Mouse (Mus musculus): ENCODE results near the gene Fcgr4. TPM values are rescaled to one million over a fixed set of nuclear protein-coding genes. Genes with fewer than 3 reads are reported as not detected.
A peak's percentile ranks its signal among the peaks of the same experiment; 100 is the strongest.

The Fcgr4 gene
- polyA plus RNA-seq, 1 experiment from 2014 or later, result 1.5 TPM

DNA sequence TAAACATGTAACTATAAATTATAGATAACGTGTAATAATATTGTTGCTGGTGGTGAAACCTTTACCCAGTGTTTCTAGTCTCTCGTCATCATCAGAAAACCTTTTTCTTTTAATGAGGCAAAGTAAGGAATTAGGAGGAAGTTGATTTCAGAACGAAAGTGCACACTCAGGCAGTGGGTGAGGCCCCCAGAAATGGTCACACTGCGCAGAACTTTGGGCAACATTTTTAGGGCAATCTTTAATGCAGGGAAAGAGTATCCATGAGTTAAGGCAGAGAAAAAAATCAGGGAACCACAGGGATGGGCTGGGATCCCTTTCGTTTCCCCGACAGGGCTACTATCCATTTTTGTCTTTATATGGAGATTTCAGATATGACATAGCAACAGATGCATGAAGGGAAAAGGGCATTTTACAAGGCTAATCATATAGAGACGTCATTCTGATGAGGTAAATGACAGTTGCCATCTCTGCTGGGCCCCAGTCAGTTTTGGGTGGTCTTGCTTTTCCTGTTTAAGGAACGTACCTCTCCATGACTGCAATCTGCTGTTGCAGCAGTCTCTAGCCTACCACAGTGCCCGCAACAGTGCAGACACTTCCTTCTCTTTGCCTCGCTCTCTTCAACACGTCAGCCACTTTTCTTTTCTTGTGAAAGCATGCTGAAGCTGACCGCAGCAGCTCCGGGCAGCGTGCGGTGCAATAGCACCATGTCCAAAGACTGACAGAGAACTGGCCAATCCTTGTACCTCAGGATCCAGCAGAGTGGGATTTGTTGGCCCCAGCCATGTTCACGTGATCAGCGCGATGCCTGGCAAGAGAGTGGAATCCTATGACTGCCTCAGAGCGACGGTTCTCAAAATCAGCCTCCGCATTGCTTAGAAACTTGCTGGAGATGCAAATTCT is 20.7 kb upstream of the Fcgr4 start:
- Histone ChIP-seq H3K27me3 (ENCODE audit: control insufficient read depth, insufficient read depth, low read length) (no peaks in the 10 kb centered on the region), H3K9ac (replicated peaks; ENCODE audit: low read length) (no peak overlapping the region), H3K4me2 (ENCODE audit: low read length) (peak overlapping the region; percentile 5; the same call in 1 of the 2 replicates), H3K27ac (replicated peaks; ENCODE audit: low read depth, low read length) (no peak overlapping the region), H3K4me1 (ENCODE audit: control insufficient read depth, insufficient read depth, low read length) (no peaks in the 10 kb centered on the region), H3K4me3 (replicated peaks; ENCODE audit: low read depth, low read length) (no peak overlapping the region), H3K36me3 (ENCODE audit: control insufficient read depth, insufficient read depth, low read length) (no peaks in the 10 kb centered on the region), H3K9me3 (ENCODE audit: control insufficient read depth, low read length) (no peaks in the 10 kb centered on the region)
- no peak for ATAC-seq (ENCODE audit: low FRiP score, low TSS enrichment)
- DNase-seq, result peak; percentile 28
- WGBS, result 64% methylated on average over 21 of the region's 21 CpGs

DNA sequence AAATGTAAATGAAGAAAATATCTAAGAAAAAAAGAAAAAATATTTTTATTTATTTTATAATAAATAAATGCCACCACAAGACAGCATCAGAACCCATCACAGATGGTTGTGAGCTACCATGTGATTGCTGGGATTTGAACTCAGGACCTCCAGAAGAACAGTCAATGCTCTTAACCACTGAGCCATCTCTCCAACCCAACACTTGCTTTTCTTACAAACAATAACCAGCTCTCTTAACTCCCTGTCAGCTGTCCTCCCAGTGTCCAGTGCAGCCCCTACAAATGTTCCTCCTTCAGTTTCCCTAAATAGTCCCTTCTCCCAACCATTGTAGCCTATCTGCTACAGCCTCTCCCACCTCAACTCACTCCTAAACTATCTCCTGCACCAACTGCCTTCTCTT is 18.9 kb upstream of the Fcgr4 start:
- no peak overlapping the region for H3K4me3 ChIP-seq (replicated peaks; ENCODE audit: low read depth, low read length)
- no peak overlapping the region for H3K4me2 ChIP-seq (ENCODE audit: low read length)
- no peaks in the 10 kb centered on the region for H3K36me3 ChIP-seq (ENCODE audit: control insufficient read depth, insufficient read depth, low read length)
- H3K4me1 ChIP-seq (ENCODE audit: control insufficient read depth, insufficient read depth, low read length), result no peaks in the 10 kb centered on the region
- H3K27ac ChIP-seq (replicated peaks; ENCODE audit: low read depth, low read length), result no peak overlapping the region
- DNase-seq (no peak), ATAC-seq (ENCODE audit: low FRiP score, low TSS enrichment) (no peak)
- no peaks in the 10 kb centered on the region for H3K9me3 ChIP-seq (ENCODE audit: control insufficient read depth, low read length)
- H3K27me3 ChIP-seq (ENCODE audit: control insufficient read depth, insufficient read depth, low read length), result no peaks in the 10 kb centered on the region
- H3K9ac ChIP-seq (replicated peaks; ENCODE audit: low read length), result no peak overlapping the region

DNA sequence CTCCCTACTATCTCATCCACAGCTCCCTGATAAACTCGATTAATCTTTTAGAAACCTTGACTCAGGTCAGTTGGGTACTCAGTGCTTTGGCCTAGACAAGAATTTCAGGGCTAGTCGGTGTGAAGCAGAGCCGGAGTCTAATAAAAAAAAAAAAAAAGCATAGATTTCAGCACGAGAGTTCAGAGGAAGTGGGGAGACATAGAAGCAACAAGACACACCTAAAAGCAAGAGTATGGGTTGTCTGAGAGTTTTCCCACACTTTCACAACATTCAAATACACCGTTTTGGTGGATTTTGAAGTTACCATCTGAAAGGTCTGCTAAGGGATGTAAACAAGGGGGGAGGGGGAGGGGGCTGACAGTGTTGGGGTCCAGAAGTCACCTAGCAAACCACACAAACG is 13.6 kb upstream of the Fcgr4 start:
- no peak for ATAC-seq (ENCODE audit: low FRiP score, low TSS enrichment)
- WGBS, result 78% methylated on average over 6 of the region's 6 CpGs

DNA sequence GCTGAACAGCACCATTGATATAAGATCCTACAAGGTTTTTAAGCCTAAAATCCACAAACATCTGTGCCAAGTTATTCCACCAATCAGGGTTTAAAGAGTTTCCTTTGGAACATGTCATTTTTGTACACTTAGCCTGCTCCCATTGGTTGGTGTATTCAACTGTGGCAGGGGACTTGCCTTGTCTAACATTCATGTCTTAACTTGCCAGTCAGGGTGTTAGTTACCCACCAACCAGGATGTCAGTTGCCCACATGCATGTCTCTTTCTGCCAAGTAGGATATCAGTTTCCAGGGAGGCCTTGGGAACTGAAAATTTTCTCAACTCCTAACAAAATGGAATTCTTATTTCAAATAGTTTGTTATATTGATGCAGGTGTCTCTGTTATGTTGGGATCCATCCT is 13.1 kb upstream of the Fcgr4 start:
- no peaks in the 10 kb centered on the region for H3K9me3 ChIP-seq (ENCODE audit: control insufficient read depth, low read length)
- H3K36me3 ChIP-seq (ENCODE audit: control insufficient read depth, insufficient read depth, low read length), result no peaks in the 10 kb centered on the region
- H3K4me2 ChIP-seq (ENCODE audit: low read length), result no peak overlapping the region
- DNase-seq, result no peak
- H3K27ac ChIP-seq (replicated peaks; ENCODE audit: low read depth, low read length), result no peak overlapping the region
- H3K4me1 ChIP-seq (ENCODE audit: control insufficient read depth, insufficient read depth, low read length), result no peaks in the 10 kb centered on the region
- ATAC-seq (ENCODE audit: low FRiP score, low TSS enrichment), result no peak
- H3K9ac ChIP-seq (replicated peaks; ENCODE audit: low read length), result no peak overlapping the region
- H3K4me3 ChIP-seq (replicated peaks; ENCODE audit: low read depth, low read length), result no peak overlapping the region
- H3K27me3 ChIP-seq (ENCODE audit: control insufficient read depth, insufficient read depth, low read length), result no peaks in the 10 kb centered on the region

More for the DNA sequence above, 13.6 kb upstream of the Fcgr4 start:
- H3K27ac ChIP-seq (replicated peaks; ENCODE audit: low read depth, low read length), result no peak overlapping the region
- no peaks in the 10 kb centered on the region for H3K36me3 ChIP-seq (ENCODE audit: control insufficient read depth, insufficient read depth, low read length)
- no peak overlapping the region for H3K9ac ChIP-seq (replicated peaks; ENCODE audit: low read length)
- no peaks in the 10 kb centered on the region for H3K4me1 ChIP-seq (ENCODE audit: control insufficient read depth, insufficient read depth, low read length)
- no peaks in the 10 kb centered on the region for H3K27me3 ChIP-seq (ENCODE audit: control insufficient read depth, insufficient read depth, low read length)
- no peaks in the 10 kb centered on the region for H3K9me3 ChIP-seq (ENCODE audit: control insufficient read depth, low read length)
- no peak overlapping the region for H3K4me3 ChIP-seq (replicated peaks; ENCODE audit: low read depth, low read length)
- no peak overlapping the region for H3K4me2 ChIP-seq (ENCODE audit: low read length)
- no peak for DNase-seq

DNA sequence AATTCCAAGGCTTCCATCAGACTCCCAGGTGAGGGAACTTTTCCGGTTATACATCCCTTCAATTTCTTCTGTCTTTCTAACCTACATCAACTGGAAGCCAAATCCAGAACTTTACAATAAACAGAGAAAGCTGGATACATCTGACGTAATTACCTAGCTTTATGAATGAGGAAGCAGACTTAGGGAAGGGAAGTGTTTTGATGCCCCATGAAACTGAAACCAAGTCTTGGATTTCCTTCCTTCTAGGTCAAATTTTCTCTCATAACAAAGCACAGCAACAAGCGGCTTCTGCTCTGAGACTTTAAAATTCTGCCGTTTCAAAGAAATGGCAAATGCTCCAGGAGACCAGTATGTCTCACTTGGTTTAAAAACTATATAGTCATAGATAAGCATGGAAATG is 12.4 kb upstream of the Fcgr4 start:
- ATAC-seq (ENCODE audit: low FRiP score, low TSS enrichment), result no peak

DNA sequence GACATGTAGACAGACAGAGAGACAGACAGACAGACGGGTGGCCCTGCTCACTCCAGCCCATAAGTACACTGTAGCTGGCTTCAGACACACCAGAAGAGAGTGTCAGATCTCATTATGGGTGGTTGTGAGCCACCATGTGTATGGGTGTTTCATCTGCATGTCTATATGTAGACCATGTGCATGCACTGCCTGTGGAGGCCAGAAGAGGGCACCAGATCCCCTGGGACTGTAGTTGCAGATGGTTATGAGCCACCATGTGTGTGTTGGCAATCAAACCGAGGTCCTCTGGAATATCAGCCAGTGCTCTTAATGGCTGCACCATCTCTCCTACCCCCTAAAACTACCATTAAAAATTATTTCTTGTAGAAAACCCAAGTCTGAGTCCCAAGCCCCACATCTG is 11.8 kb upstream of the Fcgr4 start:
- Histone ChIP-seq H3K27me3 (ENCODE audit: control insufficient read depth, insufficient read depth, low read length) (no peaks in the 10 kb centered on the region), H3K4me2 (ENCODE audit: low read length) (no peak overlapping the region), H3K9ac (replicated peaks; ENCODE audit: low read length) (no peak overlapping the region), H3K9me3 (ENCODE audit: control insufficient read depth, low read length) (no peaks in the 10 kb centered on the region), H3K4me1 (ENCODE audit: control insufficient read depth, insufficient read depth, low read length) (no peaks in the 10 kb centered on the region), H3K27ac (replicated peaks; ENCODE audit: low read depth, low read length) (no peak overlapping the region), H3K36me3 (ENCODE audit: control insufficient read depth, insufficient read depth, low read length) (no peaks in the 10 kb centered on the region), H3K4me3 (replicated peaks; ENCODE audit: low read depth, low read length) (no peak overlapping the region)
- 87% methylated on average over 2 of the region's 2 CpGs for WGBS
- ATAC-seq (ENCODE audit: low FRiP score, low TSS enrichment) (no peak), DNase-seq (no peak)

More for the DNA sequence above, 12.4 kb upstream of the Fcgr4 start:
- H3K36me3 ChIP-seq (ENCODE audit: control insufficient read depth, insufficient read depth, low read length), result no peaks in the 10 kb centered on the region
- no peaks in the 10 kb centered on the region for H3K27me3 ChIP-seq (ENCODE audit: control insufficient read depth, insufficient read depth, low read length)
- H3K9ac ChIP-seq (replicated peaks; ENCODE audit: low read length), result no peak overlapping the region
- no peak overlapping the region for H3K27ac ChIP-seq (replicated peaks; ENCODE audit: low read depth, low read length)
- H3K4me1 ChIP-seq (ENCODE audit: control insufficient read depth, insufficient read depth, low read length), result no peaks in the 10 kb centered on the region
- no peaks in the 10 kb centered on the region for H3K9me3 ChIP-seq (ENCODE audit: control insufficient read depth, low read length)
- WGBS, result 92% methylated on average over 4 of the region's 4 CpGs
- DNase-seq, result no peak
- no peak overlapping the region for H3K4me2 ChIP-seq (ENCODE audit: low read length)
- H3K4me3 ChIP-seq (replicated peaks; ENCODE audit: low read depth, low read length), result no peak overlapping the region

DNA sequence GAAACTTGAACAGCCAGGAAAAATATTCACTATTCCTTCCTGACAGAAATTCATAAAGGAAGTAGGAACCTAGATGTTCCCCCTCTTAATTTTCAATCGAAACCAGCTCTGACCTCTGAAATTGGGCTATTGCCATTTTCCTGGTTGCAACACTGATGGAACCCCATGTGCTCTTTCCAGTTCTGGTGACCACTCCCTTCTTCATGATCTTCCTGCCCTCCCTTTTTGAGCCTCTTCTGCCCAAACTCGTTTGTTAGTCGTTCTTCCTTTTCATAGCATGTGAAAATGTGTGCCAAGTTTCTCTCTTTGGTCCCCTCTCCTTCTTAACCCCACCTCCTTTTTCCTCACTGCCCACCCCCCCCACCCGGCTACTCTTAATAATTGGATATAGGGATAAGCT is 7.0 kb upstream of the Fcgr4 start:
- ATAC-seq (ENCODE audit: low FRiP score, low TSS enrichment) (no peak), DNase-seq (no peak)
- Histone ChIP-seq H3K4me2 (ENCODE audit: low read length) (no peak overlapping the region), H3K4me1 (ENCODE audit: control insufficient read depth, insufficient read depth, low read length) (no peaks in the 10 kb centered on the region), H3K9me3 (ENCODE audit: control insufficient read depth, low read length) (no peaks in the 10 kb centered on the region), H3K9ac (replicated peaks; ENCODE audit: low read length) (no peak overlapping the region), H3K36me3 (ENCODE audit: control insufficient read depth, insufficient read depth, low read length) (no peaks in the 10 kb centered on the region), H3K27ac (replicated peaks; ENCODE audit: low read depth, low read length) (no peak overlapping the region), H3K27me3 (ENCODE audit: control insufficient read depth, insufficient read depth, low read length) (no peaks in the 10 kb centered on the region), H3K4me3 (replicated peaks; ENCODE audit: low read depth, low read length) (no peak overlapping the region)
- 81% methylated on average over 4 of the region's 4 CpGs for WGBS

DNA sequence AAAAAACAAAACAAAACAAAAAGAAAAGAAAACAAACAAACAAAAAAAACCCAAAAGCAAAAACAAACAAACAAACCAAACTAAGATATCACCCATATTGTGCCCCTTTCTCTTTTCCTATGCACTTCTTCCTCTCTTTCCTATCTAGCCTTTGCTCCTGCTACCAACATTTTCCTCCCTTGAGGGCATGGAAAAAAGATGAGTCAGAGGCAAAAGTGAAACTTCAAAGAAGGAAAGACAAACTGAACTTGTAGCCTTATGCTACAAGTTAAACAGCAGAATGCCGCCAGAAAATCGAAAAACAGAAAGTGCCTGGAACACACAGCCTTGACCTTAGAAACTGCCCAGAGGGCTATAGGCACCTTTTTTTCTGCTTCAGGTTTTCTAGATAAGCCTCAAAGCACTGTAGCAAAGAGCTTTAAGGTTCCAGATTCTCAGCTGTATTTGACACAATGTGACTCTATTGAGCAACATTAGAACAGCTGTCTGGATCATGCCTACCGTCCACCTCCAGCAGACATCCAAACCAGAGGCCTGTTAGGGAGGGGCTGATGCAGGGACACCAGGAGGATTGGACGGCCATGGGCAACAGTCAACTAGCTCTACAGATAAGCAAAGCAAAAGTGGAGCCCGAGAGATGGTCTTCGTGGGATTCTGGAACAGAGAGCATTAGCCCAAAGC is 1.9 kb upstream of the Fcgr4 start:
- ATAC-seq (ENCODE audit: low FRiP score, low TSS enrichment) (no peak), DNase-seq (no peak)
- Histone ChIP-seq H3K4me1 (ENCODE audit: control insufficient read depth, insufficient read depth, low read length) (no peaks in the 10 kb centered on the region), H3K27ac (replicated peaks; ENCODE audit: low read depth, low read length) (no peak overlapping the region), H3K36me3 (ENCODE audit: control insufficient read depth, insufficient read depth, low read length) (no peaks in the 10 kb centered on the region), H3K4me3 (replicated peaks; ENCODE audit: low read depth, low read length) (no peak overlapping the region), H3K9ac (replicated peaks; ENCODE audit: low read length) (no peak overlapping the region), H3K4me2 (ENCODE audit: low read length) (no peak overlapping the region), H3K27me3 (ENCODE audit: control insufficient read depth, insufficient read depth, low read length) (no peaks in the 10 kb centered on the region), H3K9me3 (ENCODE audit: control insufficient read depth, low read length) (no peaks in the 10 kb centered on the region)
- 89% methylated on average over 6 of the region's 6 CpGs for WGBS
